Mouse (Mus musculus) hindbrain, embryonic 11.5 days (tissue): ENCODE data around the gene Agr2. TPM values are rescaled to one million over a fixed set of nuclear protein-coding genes. Genes with fewer than 3 reads are reported as not detected.

Experiments
- ATAC-seq: fragments of 200-750 bp; cut with Nextera tagmentation; 2 replicates; pipeline ENCODE4 v1.8.0; 2017; ENCODE audit warnings: mild to moderate bottlenecking, moderate TSS enrichment, moderate library complexity; ENCODE audit not compliant: low FRiP score
- DNase-seq: peaks from one replicate; pipeline ENCODE4 v3.0.0-alpha.2; 2015; ENCODE audit warnings: low spot score
- H3K27ac ChIP-seq: fragments of 300-500 bp; sonication (generic); 2 replicates; pipeline ENCODE4 v1.5.1; 2014; ENCODE audit warnings: mild to moderate bottlenecking, low read depth, low read length
- H3K27me3 ChIP-seq: fragments of 300-500 bp; sonication (generic); 2 replicates; pipeline ENCODE4 v1.6.1; 2014; ENCODE audit warnings: mild to moderate bottlenecking, low read length, moderate library complexity, mixed read lengths; ENCODE audit not compliant: control insufficient read depth, insufficient read depth
- H3K36me3 ChIP-seq: fragments of 300-500 bp; sonication (generic); 2 replicates; pipeline ENCODE4 v1.6.1; 2014; ENCODE audit warnings: mild to moderate bottlenecking, low read length, moderate library complexity, mixed read lengths; ENCODE audit not compliant: control insufficient read depth, insufficient read depth
- H3K4me1 ChIP-seq: fragments of 300-500 bp; sonication (generic); replicated peaks from 2 replicates; pipeline ENCODE4 v1.6.1; 2014; ENCODE audit warnings: low read length, mixed read lengths; ENCODE audit not compliant: control insufficient read depth, insufficient read depth
- H3K4me2 ChIP-seq: fragments of 300-500 bp; sonication (generic); replicated peaks from 2 replicates; pipeline ENCODE4 v1.6.1; 2014; ENCODE audit warnings: mild to moderate bottlenecking, low read depth, low read length
- H3K4me3 ChIP-seq: fragments of 300-500 bp; sonication (generic); 2 replicates; pipeline ENCODE4 v1.5.1; 2014; ENCODE audit warnings: low read depth, low read length
- H3K9ac ChIP-seq: fragments of 300-500 bp; sonication (generic); 2 replicates; pipeline ENCODE4 v1.6.1; 2014; ENCODE audit warnings: low read depth, low read length
- H3K9me3 ChIP-seq: fragments of 300-500 bp; sonication (generic); 2 replicates; pipeline ENCODE4 v1.6.1; 2016; ENCODE audit warnings: low read length; ENCODE audit not compliant: control insufficient read depth
- WGBS: fragments of 180-500 bp; shearing (Covaris S2); extraction: QIAGEN DNeasy Blood & Tissue Kit; methylation state at CpG from one replicate; pipeline ENCODE4 v1.1.7; 2014; 5-methylcytosine and 5-hydroxymethylcytosine counted together
- polyA plus RNA-seq: library from polyadenylated mRNA; unstranded; fragments of >200 nt; fragmentation: Nextera tagmentation; extraction: Ambion mirVana; gene quantifications from 2 replicates; pipeline ENCODE4 v1.2.1, GENCODE M21; 2014

The Agr2 gene
- polyA plus RNA-seq, 1 experiment from 2014 or later, result not detected

DNA sequence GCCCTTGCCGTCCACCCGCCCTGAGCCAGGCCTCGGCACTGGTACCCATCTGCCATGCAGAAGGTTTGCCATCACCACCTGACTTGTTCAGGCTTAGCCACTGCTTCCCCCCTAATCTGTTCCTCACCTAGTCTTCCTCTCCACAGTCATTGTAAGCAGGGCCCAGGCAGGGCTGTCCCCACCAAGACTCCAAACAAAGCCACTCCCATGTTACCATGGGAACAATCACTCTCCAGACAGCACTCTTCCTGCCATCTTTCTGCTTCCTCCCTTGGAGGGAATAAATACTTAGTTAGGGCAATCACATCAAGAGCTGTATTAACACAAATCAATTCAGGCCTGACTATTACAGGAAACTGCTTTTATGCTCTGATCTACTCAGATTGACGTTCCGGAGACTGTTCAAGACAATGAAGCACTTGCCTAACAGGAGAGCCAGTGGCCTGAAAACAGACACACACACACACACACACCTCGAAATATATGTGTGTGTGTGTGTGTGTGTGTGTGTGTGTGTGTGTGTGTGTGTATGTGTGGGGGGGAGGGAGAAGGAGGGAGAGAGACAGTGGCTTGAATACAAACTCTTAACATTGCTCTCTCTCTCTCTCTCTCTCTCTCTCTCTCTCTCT, 10.9 kb upstream of the Agr2 start:
- no peaks in the 10 kb centered on the region; the same call in 1 of the 2 replicates for H3K4me1 ChIP-seq
- ATAC-seq, result peak; percentile 94
- no peak overlapping the region for H3K4me3 ChIP-seq
- DNase-seq, result peak; percentile 59
- H3K27me3 ChIP-seq, result no peaks in the 10 kb centered on the region
- H3K9ac ChIP-seq, result no peak overlapping the region
- 0 out of 2 replicates have a peak overlapping the region, but pooled peaks have one; percentile 42 for H3K27ac ChIP-seq
- no peak overlapping the region for H3K4me2 ChIP-seq
- H3K36me3 ChIP-seq, result no peaks in the 10 kb centered on the region
- WGBS, result 53% methylated on average over 6 of the region's 6 CpGs
- no peaks in the 10 kb centered on the region for H3K9me3 ChIP-seq

DNA sequence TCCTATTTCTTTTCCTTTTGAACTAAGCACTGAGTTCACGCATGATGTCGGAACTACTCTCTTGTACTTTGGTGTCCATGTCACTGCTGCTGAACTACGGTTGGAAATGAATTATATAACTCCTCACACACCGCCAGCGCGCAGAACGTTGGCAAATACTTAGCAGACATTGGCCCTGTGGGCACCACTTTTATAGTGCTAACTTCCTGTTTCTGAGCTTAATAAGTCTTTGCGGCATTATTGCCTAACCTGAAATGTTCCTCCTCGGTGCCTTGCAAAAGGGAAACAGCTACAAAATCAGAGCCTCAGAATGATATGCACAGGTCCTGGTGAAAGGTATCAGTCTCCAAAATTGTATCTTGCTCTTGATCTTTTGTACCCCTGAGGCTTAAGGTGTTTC, 9.2 kb upstream of the Agr2 start:
- Histone ChIP-seq H3K36me3 (no peaks in the 10 kb centered on the region), H3K27ac (no peak overlapping the region), H3K27me3 (no peaks in the 10 kb centered on the region), H3K4me1 (no peaks in the 10 kb centered on the region; the same call in 1 of the 2 replicates), H3K9ac (no peak overlapping the region), H3K4me2 (no peak overlapping the region), H3K9me3 (no peaks in the 10 kb centered on the region), H3K4me3 (no peak overlapping the region)
- DNase-seq (no peak), ATAC-seq (no peak)
- WGBS, result 95% methylated on average over 9 of the region's 9 CpGs

DNA sequence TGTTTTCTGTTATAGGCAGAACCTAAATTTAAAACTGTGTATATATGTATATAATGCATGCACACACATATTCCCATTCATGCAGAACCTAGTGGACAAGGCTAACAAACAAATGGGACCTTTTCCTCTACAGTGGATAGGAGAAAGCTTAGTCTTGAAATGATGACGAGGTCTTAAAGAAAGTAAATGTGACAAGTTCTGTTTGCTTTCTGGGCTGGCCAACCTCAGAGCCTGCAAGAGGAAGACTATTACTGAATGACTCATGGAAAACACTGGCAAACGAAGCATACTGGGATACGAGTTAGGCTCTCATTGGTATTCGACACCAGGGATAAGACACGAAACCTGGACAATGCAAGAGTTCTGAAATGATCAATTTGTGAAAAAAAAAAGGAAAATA, 8.0 kb upstream of the Agr2 start:
- DNase-seq, result no peak
- ATAC-seq, result no peak
- 88% methylated on average over 5 of the region's 5 CpGs for WGBS

DNA sequence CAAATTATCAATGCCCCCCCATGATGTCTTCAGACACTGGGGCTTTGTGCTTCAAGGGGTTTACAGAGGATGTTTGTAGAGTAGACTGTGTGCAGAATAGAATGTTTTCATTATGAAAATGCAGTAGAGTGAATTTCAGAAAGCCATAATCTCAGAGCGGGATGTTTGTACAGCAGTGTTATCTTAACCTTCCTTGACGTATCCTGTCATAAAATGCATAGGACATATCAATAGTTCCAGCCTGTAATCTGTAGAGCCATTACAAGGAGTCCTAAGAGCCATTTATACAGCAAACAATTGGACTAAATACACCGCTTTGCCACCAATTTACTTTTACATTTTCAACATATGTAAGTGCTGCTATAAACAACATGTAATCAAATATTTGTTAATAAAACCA, 876 bp downstream of the Agr2 start:
- WGBS, result 85% methylated on average over 3 of the region's 3 CpGs
- ATAC-seq (no peak), DNase-seq (no peak)
- H3K27ac ChIP-seq, result no peak overlapping the region
- H3K4me3 ChIP-seq, result no peak overlapping the region
- H3K4me1 ChIP-seq, result no peaks in the 10 kb centered on the region; the same call in 1 of the 2 replicates
- H3K9me3 ChIP-seq, result no peaks in the 10 kb centered on the region
- no peak overlapping the region for H3K9ac ChIP-seq
- H3K27me3 ChIP-seq, result no peaks in the 10 kb centered on the region
- no peak overlapping the region for H3K4me2 ChIP-seq
- H3K36me3 ChIP-seq, result no peaks in the 10 kb centered on the region

More for the DNA sequence above, 8.0 kb upstream of the Agr2 start:
- no peaks in the 10 kb centered on the region for H3K27me3 ChIP-seq
- H3K4me1 ChIP-seq, result no peaks in the 10 kb centered on the region; the same call in 1 of the 2 replicates
- H3K4me2 ChIP-seq, result no peak overlapping the region
- no peak overlapping the region for H3K27ac ChIP-seq
- no peak overlapping the region for H3K4me3 ChIP-seq
- no peak overlapping the region for H3K9ac ChIP-seq
- no peaks in the 10 kb centered on the region for H3K9me3 ChIP-seq
- no peaks in the 10 kb centered on the region for H3K36me3 ChIP-seq

DNA sequence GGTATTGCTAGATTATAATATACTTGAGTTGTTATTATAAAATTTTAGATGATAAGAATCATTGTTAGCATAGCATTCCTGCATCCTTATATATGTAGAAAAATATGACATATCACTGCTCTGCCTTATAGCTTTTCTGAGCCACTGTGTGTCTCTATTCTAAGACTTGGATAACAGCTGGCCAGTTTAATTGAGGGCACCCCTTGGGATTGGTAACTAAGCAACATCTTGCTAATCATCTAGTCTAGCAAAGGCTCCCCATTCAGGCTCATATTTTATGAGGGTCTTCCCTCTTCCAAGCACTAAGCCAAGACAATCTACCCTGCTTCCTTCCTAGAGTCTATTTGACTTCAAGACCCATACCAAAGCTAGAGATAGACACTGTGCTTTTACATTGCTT, 1.4 kb downstream of the Agr2 start:
- Histone ChIP-seq H3K27me3 (no peaks in the 10 kb centered on the region), H3K9ac (no peak overlapping the region), H3K36me3 (no peaks in the 10 kb centered on the region), H3K27ac (0 out of 2 replicates have a peak overlapping the region, but pooled peaks have one; percentile 17), H3K4me2 (no peak overlapping the region), H3K4me3 (no peak overlapping the region), H3K4me1 (no peaks in the 10 kb centered on the region; the same call in 1 of the 2 replicates), H3K9me3 (no peaks in the 10 kb centered on the region)
- ATAC-seq, result peak; percentile 69
- peak; percentile 67 for DNase-seq

DNA sequence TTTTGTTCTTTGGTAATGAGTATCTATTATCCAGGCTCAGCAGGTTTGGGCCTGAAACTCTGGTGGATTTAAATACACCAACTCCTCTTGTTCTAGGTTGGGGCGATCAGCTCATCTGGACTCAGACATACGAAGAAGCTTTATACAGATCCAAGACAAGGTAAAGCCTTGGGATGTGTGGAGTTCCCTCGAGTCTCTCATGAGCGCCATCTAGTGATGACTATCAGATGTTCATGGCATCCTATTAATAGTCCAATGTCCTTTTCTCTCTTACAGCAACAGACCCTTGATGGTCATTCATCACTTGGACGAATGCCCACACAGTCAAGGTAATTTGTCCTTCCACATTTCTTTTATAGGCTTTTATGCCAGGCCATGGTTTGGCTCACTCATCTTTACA, 3.1 kb downstream of the Agr2 start:
- Histone ChIP-seq H3K9me3 (no peaks in the 10 kb centered on the region), H3K27ac (no peak overlapping the region), H3K4me3 (no peak overlapping the region), H3K4me1 (no peaks in the 10 kb centered on the region; the same call in 1 of the 2 replicates), H3K36me3 (no peaks in the 10 kb centered on the region), H3K27me3 (no peaks in the 10 kb centered on the region), H3K4me2 (no peak overlapping the region), H3K9ac (no peak overlapping the region)
- DNase-seq (peak; percentile 75), ATAC-seq (peak; percentile 63)
- WGBS, result 37% methylated on average over 5 of the region's 5 CpGs

DNA sequence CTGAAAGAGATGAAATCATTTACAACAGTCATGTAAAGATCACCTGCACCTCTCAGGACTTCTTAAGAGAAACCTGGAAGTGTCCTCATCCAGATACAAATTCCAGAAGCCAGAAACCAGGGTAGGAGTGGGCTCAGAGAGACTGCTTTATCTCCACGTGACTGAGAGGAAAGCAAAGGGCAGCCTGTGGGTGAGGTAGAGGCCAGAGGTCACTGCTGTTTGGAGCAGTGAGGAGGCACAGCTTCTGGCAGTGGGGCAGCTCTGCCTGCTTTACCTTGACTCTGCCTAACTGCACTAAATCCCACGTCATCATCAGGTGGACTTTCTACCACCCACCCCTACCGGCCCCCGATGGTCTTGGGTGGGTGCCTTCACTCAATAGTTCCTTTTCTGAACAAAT, 12.0 kb downstream of the Agr2 start:
- Histone ChIP-seq H3K4me2 (no peak overlapping the region), H3K9me3 (no peaks in the 10 kb centered on the region), H3K27ac (no peak overlapping the region), H3K4me3 (no peak overlapping the region), H3K9ac (no peak overlapping the region), H3K36me3 (no peaks in the 10 kb centered on the region), H3K27me3 (no peaks in the 10 kb centered on the region), H3K4me1 (no peaks in the 10 kb centered on the region)
- WGBS, result 63% methylated on average over 4 of the region's 4 CpGs
- ATAC-seq (no peak), DNase-seq (no peak)

DNA sequence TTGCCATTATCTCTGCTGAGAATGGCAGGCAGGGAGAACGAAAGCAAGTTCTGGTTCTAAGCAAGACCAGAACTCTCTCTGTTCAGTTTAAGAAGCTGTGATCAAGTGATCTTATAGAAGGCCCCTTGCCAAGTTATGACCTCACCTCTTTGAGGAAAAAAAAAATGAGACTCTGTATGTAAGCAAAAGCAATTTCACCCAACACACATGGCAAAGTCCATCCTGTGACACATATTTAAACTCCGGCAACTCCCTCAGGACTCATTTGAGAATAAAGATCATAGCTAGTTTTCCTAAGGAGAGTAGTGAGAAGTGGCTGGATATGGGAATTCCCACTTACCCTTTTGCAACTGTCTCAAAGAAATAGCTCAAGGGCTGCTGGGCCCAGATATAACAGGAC, 14.9 kb downstream of the Agr2 start:
- Histone ChIP-seq H3K4me3 (no peak overlapping the region), H3K4me1 (no peaks in the 10 kb centered on the region), H3K36me3 (no peaks in the 10 kb centered on the region), H3K9ac (no peak overlapping the region), H3K27me3 (no peaks in the 10 kb centered on the region), H3K9me3 (no peaks in the 10 kb centered on the region), H3K4me2 (no peak overlapping the region), H3K27ac (no peak overlapping the region)
- no peak for ATAC-seq
- 96% methylated on average over 2 of the region's 2 CpGs for WGBS
- DNase-seq, result no peak

DNA sequence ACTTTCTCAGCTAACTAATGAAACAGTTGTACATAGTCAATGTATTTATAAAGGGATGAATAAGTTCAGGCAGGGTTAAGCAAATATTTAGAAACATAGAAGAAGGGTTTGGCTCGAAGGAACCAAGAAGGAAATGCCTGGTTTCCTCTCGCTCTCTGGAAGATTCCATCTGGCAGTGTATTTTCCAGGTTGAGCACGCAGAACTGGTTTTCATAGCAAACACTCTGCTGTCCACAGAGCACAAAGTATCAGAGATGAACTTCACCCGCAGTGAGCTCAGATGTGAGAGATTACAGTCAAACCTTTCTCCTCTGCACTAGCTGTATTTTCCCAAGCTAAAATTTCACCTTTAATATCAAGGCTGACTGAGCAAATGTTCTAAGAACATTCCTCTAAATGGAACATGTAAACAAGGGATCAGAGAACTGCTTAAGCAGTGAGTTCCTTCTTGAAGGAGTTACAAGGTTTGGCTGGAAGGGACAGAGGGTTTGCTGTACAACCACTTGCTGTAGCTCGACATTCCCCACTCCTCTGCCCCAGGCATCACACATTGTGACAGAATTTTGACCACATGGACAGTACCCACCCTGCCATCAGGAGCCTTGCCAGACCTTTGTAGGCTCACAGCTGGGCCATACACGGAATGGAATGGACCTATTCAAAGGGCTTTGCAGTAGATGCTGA, 15.8 kb downstream of the Agr2 start:
- H3K9ac ChIP-seq, result no peak overlapping the region
- no peak overlapping the region for H3K4me2 ChIP-seq
- DNase-seq, result no peak
- no peaks in the 10 kb centered on the region for H3K9me3 ChIP-seq
- 74% methylated on average over 6 of the region's 6 CpGs for WGBS
- no peak overlapping the region for H3K27ac ChIP-seq
- H3K4me1 ChIP-seq, result no peaks in the 10 kb centered on the region
- H3K36me3 ChIP-seq, result no peaks in the 10 kb centered on the region
- ATAC-seq, result no peak
- no peaks in the 10 kb centered on the region for H3K27me3 ChIP-seq
- H3K4me3 ChIP-seq, result no peak overlapping the region
